Mouse (Mus musculus): ENCODE data around the gene Dzip1.

DNA sequence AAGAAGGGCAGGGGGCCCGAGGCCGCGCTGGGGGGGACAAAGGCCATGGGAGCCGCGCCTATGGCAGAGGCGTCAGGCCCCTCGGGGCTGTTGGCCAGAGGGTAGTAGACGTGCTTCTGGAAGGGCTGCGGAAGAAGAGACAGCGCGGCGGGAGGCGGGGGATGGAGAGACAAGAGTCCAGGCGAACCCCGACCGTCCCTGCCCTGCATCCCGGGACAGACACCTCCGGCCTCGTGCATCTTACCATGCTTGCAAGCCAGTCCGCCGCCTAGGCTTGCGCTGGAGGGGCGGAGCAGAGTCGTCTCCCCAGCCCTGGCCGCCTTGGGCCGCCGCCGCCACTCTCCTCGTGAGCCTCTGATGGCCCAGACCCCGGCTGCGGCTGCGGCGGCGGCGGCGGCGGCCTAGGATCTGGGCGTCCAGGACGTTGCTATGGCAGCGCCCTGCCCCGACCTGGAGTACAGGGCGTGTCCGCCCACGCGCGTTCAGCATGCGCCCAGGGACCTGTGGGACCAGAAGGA is 2.5 kb downstream of the Dzip1 start:
- TF ChIP-seq CTCF (IDR thresholded peaks at IDR 0.05; ENCODE audit: control insufficient read depth, insufficient read depth, insufficient read length) (no peak), FOSL1 (IDR thresholded peaks at IDR 0.05; ENCODE audit: insufficient read depth, low read length, poor library complexity, severe bottlenecking) (no peak), MAX (IDR thresholded peaks at IDR 0.05) (no peak), USF1 (IDR thresholded peaks at IDR 0.05; ENCODE audit: low read depth) (no peak), MYOG (IDR thresholded peaks at IDR 0.05; ENCODE audit: control insufficient read depth, extremely low read depth, insufficient read length) (no peak), CEBPB (IDR thresholded peaks at IDR 0.05; ENCODE audit: low read depth) (no peak)
